Mouse (Mus musculus) MEL (cell line): ENCODE results near the gene Hecw2. TPM values are rescaled to one million over a fixed set of nuclear protein-coding genes. Genes with fewer than 3 reads are reported as not detected.

ENCODE experiments used
- DNase-seq: peaks from one replicate; pipeline ENCODE4 v3.0.0; 2011; ENCODE audit warnings: low read depth, low spot score
- H3K27ac ChIP-seq: 2 replicates; pipeline ENCODE4 v1.5.1; 2012; ENCODE audit warnings: low read depth, mild to moderate bottlenecking, control low read depth, low read length, moderate library complexity; ENCODE audit not compliant: control insufficient read depth
- H3K27me3 ChIP-seq, 2 experiments: fragments of 150-350 bp in 1 of 2; sonication (generic) in 1 of 2; 2 replicates each; pipeline ENCODE4 v1.6.1; 2012; ENCODE audit warnings: low read length in 2 of 2, mild to moderate bottlenecking in 2 of 2, improper control_type of control experiment in 1 of 2, moderate library complexity in 1 of 2; ENCODE audit not compliant: insufficient read depth in 2 of 2, control insufficient read depth in 1 of 2
- H3K36me3 ChIP-seq, 2 experiments: 2 replicates each; pipeline ENCODE4 v1.6.1; 2012 to 2014; ENCODE audit warnings: low read length in 2 of 2, improper control_type of control experiment in 1 of 2, inconsistent platforms in 1 of 2, mild to moderate bottlenecking in 1 of 2; ENCODE audit not compliant: insufficient read depth in 2 of 2, control insufficient read depth in 1 of 2
- H3K4me1 ChIP-seq, 2 experiments: fragments of 150-350 bp in 1 of 2; sonication (generic) in 1 of 2; 2 replicates each; pipeline ENCODE4 v1.6.1; 2012; ENCODE audit warnings: low read length in 2 of 2, improper control_type of control experiment in 1 of 2, mild to moderate bottlenecking in 1 of 2; ENCODE audit not compliant: insufficient read depth in 2 of 2, control insufficient read depth in 1 of 2
- H3K4me3 ChIP-seq, 2 experiments: fragments of 150-350 bp in 1 of 2; sonication (generic) in 1 of 2; 2 replicates each; pipeline ENCODE4 v1.5.1; 2012; ENCODE audit warnings: low read depth in 2 of 2, low read length in 2 of 2, mild to moderate bottlenecking in 2 of 2, moderate library complexity in 2 of 2, control low read depth in 1 of 2, improper control_type of control experiment in 1 of 2; ENCODE audit not compliant: control insufficient read depth in 1 of 2, insufficient read depth in 1 of 2
- H3K79me2 ChIP-seq: 2 replicates; pipeline ENCODE4 v1.6.1; 2012; ENCODE audit warnings: mild to moderate bottlenecking, low read length, moderate library complexity; ENCODE audit not compliant: control insufficient read depth, poor library complexity, insufficient read depth
- H3K9ac ChIP-seq: 2 replicates; pipeline ENCODE4 v1.6.1; 2012; ENCODE audit warnings: low read depth, mild to moderate bottlenecking, control low read depth, low read length, moderate library complexity; ENCODE audit not compliant: control insufficient read depth, poor library complexity, severe bottlenecking
- H3K9me3 ChIP-seq: fragments of 150-350 bp; sonication (generic); replicated peaks from 2 replicates; pipeline ENCODE4 v1.6.1; 2012; ENCODE audit warnings: mild to moderate bottlenecking, low read length, improper control_type of control experiment, moderate library complexity; ENCODE audit not compliant: insufficient read depth
- BHLHE40 ChIP-seq: IDR thresholded peaks from 2 replicates; pipeline ENCODE4 v1.6.1; 2012; ENCODE audit warnings: low read depth, mild to moderate bottlenecking, inconsistent platforms, low read length, improper control_type of control experiment, borderline replicate concordance
- CHD2 ChIP-seq: IDR thresholded peaks from 2 replicates; pipeline ENCODE4 v1.6.1; 2011; ENCODE audit warnings: low read length, improper control_type of control experiment
- ELF1 ChIP-seq: IDR thresholded peaks from 2 replicates; pipeline ENCODE4 v1.6.1; 2014; ENCODE audit warnings: low read depth, mild to moderate bottlenecking, inconsistent platforms, low read length, improper control_type of control experiment, moderate library complexity
- EP300 ChIP-seq, 2 experiments: IDR thresholded peaks; 2 replicates each; pipeline ENCODE4 v1.6.1; 2011; ENCODE audit warnings: improper control_type of control experiment in 2 of 2, low read length in 2 of 2, low read depth in 1 of 2, mild to moderate bottlenecking in 1 of 2
- ETS1 ChIP-seq: IDR thresholded peaks from 2 replicates; pipeline ENCODE4 v1.6.1; 2012; ENCODE audit warnings: low read depth, mild to moderate bottlenecking, inconsistent platforms, low read length, improper control_type of control experiment, moderate library complexity
- GATA1 ChIP-seq: IDR thresholded peaks from 2 replicates; pipeline ENCODE4 v1.6.1; 2011; ENCODE audit warnings: low read depth, low read length, improper control_type of control experiment
- HCFC1 ChIP-seq: IDR thresholded peaks from 2 replicates; pipeline ENCODE4 v1.6.1; 2012; ENCODE audit warnings: low read depth, mild to moderate bottlenecking, inconsistent platforms, low read length, improper control_type of control experiment, moderate library complexity
- KAT2A ChIP-seq: conservative IDR thresholded peaks from 2 replicates; pipeline ENCODE4 v1.6.1; 2012; ENCODE audit warnings: low read depth, low read length, improper control_type of control experiment, inconsistent platforms
- MAFK ChIP-seq: IDR thresholded peaks from 2 replicates; pipeline ENCODE4 v1.6.1; 2011; ENCODE audit warnings: low read depth, mild to moderate bottlenecking, low read length, improper control_type of control experiment, borderline replicate concordance
- MAZ ChIP-seq: IDR thresholded peaks from 2 replicates; pipeline ENCODE4 v1.6.1; 2012; ENCODE audit warnings: low read depth, mild to moderate bottlenecking, inconsistent platforms, low read length, improper control_type of control experiment
- MEF2A ChIP-seq: IDR thresholded peaks from 2 replicates; pipeline ENCODE4 v1.6.1; 2014; ENCODE audit warnings: low read depth, mild to moderate bottlenecking, inconsistent platforms, low read length, improper control_type of control experiment; ENCODE audit not compliant: poor library complexity, insufficient replicate concordance, severe bottlenecking; ENCODE audit errors: extremely low read depth
- MXI1 ChIP-seq: IDR thresholded peaks from 2 replicates; pipeline ENCODE4 v1.6.1; 2011; ENCODE audit warnings: mild to moderate bottlenecking, low read depth, low read length, improper control_type of control experiment
- MYB ChIP-seq: IDR thresholded peaks from 2 replicates; pipeline ENCODE4 v1.6.1; 2011; ENCODE audit warnings: mild to moderate bottlenecking, low read depth, low read length, improper control_type of control experiment
- MYC ChIP-seq: IDR thresholded peaks from 2 replicates; pipeline ENCODE4 v1.6.1; 2011; ENCODE audit warnings: low read depth, mild to moderate bottlenecking, low read length, improper control_type of control experiment, moderate library complexity
- POLR2AphosphoS2 ChIP-seq: IDR thresholded peaks from 2 replicates; pipeline ENCODE4 v1.6.1; 2011; ENCODE audit warnings: low read length, improper control_type of control experiment
- POLR2AphosphoS5 ChIP-seq: IDR thresholded peaks from 2 replicates; pipeline ENCODE4 v1.6.1; 2012; ENCODE audit warnings: low read depth, borderline replicate concordance, mild to moderate bottlenecking, inconsistent platforms, low read length, moderate library complexity, mixed read lengths
- RCOR1 ChIP-seq: IDR thresholded peaks from 2 replicates; pipeline ENCODE4 v1.6.1; 2012; ENCODE audit warnings: low read depth, mild to moderate bottlenecking, inconsistent platforms, low read length, improper control_type of control experiment
- SIN3A ChIP-seq: IDR thresholded peaks from 2 replicates; pipeline ENCODE4 v1.6.1; 2012; ENCODE audit warnings: low read length, improper control_type of control experiment, inconsistent platforms
- SMC3 ChIP-seq: IDR thresholded peaks from 2 replicates; pipeline ENCODE4 v1.6.1; 2011; ENCODE audit warnings: low read depth, low read length, improper control_type of control experiment
- TBP ChIP-seq: IDR thresholded peaks from 2 replicates; pipeline ENCODE4 v1.8.0; 2011; ENCODE audit warnings: low read depth, low read length, improper control_type of control experiment
- TCF12 ChIP-seq: IDR thresholded peaks from 2 replicates; pipeline ENCODE4 v1.6.1; 2014; ENCODE audit warnings: low read depth, mild to moderate bottlenecking, inconsistent platforms, low read length, improper control_type of control experiment, moderate library complexity
- UBTF ChIP-seq: IDR thresholded peaks from 2 replicates; pipeline ENCODE4 v1.6.1; 2012; ENCODE audit warnings: low read depth, mild to moderate bottlenecking, inconsistent platforms, low read length, improper control_type of control experiment, moderate library complexity, borderline replicate concordance; ENCODE audit not compliant: insufficient read depth
- USF2 ChIP-seq, 2 experiments: IDR thresholded peaks; 2 replicates each; pipeline ENCODE4 v1.6.1; 2011 to 2012; ENCODE audit warnings: improper control_type of control experiment in 2 of 2, low read length in 2 of 2, borderline replicate concordance in 1 of 2, inconsistent platforms in 1 of 2, low read depth in 1 of 2, mild to moderate bottlenecking in 1 of 2; ENCODE audit not compliant: insufficient read depth in 1 of 2
- ZC3H11A ChIP-seq: IDR thresholded peaks from 2 replicates; pipeline ENCODE4 v1.6.1; 2012; ENCODE audit warnings: low read depth, mild to moderate bottlenecking, inconsistent platforms, low read length, improper control_type of control experiment
- ZKSCAN1 ChIP-seq: IDR thresholded peaks from 2 replicates; pipeline ENCODE4 v1.6.1; 2012; ENCODE audit warnings: low read depth, mild to moderate bottlenecking, inconsistent platforms, low read length, improper control_type of control experiment, moderate library complexity
- ZNF384 ChIP-seq: IDR thresholded peaks from 2 replicates; pipeline ENCODE4 v1.6.1; 2012; ENCODE audit warnings: low read depth, mild to moderate bottlenecking, inconsistent platforms, low read length, improper control_type of control experiment
- polyA plus RNA-seq, 2 experiments: library from polyadenylated mRNA; stranded (reverse) in 1 of 2; unstranded in 1 of 2; fragments of >175 nt in 1 of 2; fragments of >200 nt in 1 of 2; gene quantifications; 2 replicates each; pipeline versions ENCODE4 v1.2.1 to v1.2.4; 2012; ENCODE audit warnings: low replicate concordance in 2 of 2, low read depth in 1 of 2; ENCODE audit not compliant: insufficient read length in 2 of 2, insufficient read depth in 1 of 2, missing spikeins in 1 of 2
- total RNA-seq: library from RNA; depleted of rRNA; stranded (reverse); fragments of 300-350 nt; gene quantifications from 2 replicates; pipeline ENCODE4 v1.2.3, GENCODE M21; 2012

The Hecw2 gene
- total and polyA plus RNA-seq, 3 experiments: not detected

DNA sequence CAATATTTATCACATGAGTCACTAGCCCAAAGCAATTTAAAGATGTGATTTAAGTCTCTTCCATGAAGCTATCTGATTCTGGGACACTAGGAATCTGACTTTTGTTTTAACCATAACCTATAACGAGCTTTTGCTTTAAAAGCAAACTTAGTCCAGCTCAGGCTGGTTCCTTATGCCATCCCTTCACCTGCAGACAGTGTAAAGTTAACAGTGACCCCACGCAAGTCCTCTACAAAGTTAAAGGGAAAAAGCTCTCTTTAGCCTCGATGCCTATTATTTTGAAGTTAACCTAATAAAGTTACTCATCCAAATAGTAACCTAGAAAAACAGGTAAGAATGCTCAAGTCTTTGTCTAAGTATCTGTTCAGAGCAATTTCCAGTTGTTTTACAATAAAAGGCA, 420.4 kb downstream of the Hecw2 start:
- H3K4me3 ChIP-seq: no peak overlapping the region; a peak in 1 of 4 replicates
- no peaks in the 10 kb centered on the region for H3K9me3 ChIP-seq
- no peak overlapping the region for H3K9ac ChIP-seq
- DNase-seq: no peak
- H3K27ac ChIP-seq: peak overlapping the region; percentile 49; the same call in 1 of the 2 replicates
- H3K36me3 ChIP-seq: peaks cover 6 to 36% of the 10 kb centered on the region in 2 experiments; a peak in 2 of 4 replicates
- no peak for TF ChIP-seq POLR2AphosphoS2
- no peak for TF ChIP-seq ZC3H11A
- no peak for TF ChIP-seq POLR2AphosphoS5
- TF ChIP-seq MEF2A: no peak
- TF ChIP-seq EP300 (IDR thresholded peaks at IDR 0.05; ENCODE audit: low read depth in 1 of 2, low read length in 2 of 2): no peak
- TF ChIP-seq KAT2A: no peak
- TF ChIP-seq ELF1: no peak
- TF ChIP-seq RCOR1: no peak
- TF ChIP-seq MAZ: no peak
- no peak for TF ChIP-seq TBP
- TF ChIP-seq SMC3: no peak
- TF ChIP-seq ZNF384: no peak
- no peak for TF ChIP-seq GATA1
- no peak for TF ChIP-seq ZKSCAN1
- peaks cover 2% of the 10 kb centered on the region; the same call in 1 of the 2 replicates for H3K79me2 ChIP-seq
- no peaks in the 10 kb centered on the region for H3K27me3 ChIP-seq
- H3K4me1 ChIP-seq: peaks cover 13 to 19% of the 10 kb centered on the region in 2 experiments

DNA sequence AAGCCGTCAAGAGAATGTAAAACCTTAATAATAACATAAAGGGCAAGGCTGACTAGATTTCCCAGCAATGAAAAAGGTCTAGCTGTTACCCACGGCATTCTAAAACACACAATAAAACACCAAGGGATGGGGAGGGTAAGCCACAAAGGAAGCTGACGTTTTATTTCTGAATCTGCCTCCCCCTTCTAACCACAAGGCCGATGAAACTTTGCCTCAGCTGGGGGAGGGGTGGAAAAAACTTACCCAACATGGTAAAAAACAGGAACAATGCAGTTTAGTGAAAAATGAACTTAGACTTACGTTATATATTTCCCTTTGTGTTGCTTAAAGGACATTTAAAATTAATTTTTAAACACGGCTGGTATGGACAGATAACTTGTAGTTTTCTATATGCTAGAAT, 421.0 kb downstream of the Hecw2 start:
- H3K27me3 ChIP-seq: no peaks in the 10 kb centered on the region
- H3K9ac ChIP-seq: peak overlapping the region; percentile 41
- peaks cover 2% of the 10 kb centered on the region; the same call in 1 of the 2 replicates for H3K79me2 ChIP-seq
- peak; percentile 93 for DNase-seq
- TF ChIP-seq HCFC1: no peak
- TF ChIP-seq ETS1: peak; percentile 85
- TF ChIP-seq USF2 (IDR thresholded peaks at IDR 0.05; ENCODE audit: borderline replicate concordance in 1 of 2, insufficient read depth in 1 of 2, low read depth in 1 of 2, low read length in 2 of 2): no peak
- no peak for TF ChIP-seq UBTF
- TF ChIP-seq CHD2: peak; percentile 85
- peak; percentile 61; the same call in 1 of the 2 replicates for TF ChIP-seq TCF12
- no peak for TF ChIP-seq ZNF384
- TF ChIP-seq MAZ: 0 out of 2 replicates have a peak, but pooled peaks have one; percentile 56
- no peak for TF ChIP-seq MEF2A
- TF ChIP-seq POLR2AphosphoS5: no peak
- TF ChIP-seq MYB: no peak
- TF ChIP-seq MYC: peak; percentile 61; the same call in 1 of the 2 replicates
- no peak for TF ChIP-seq TBP
- peak; percentile 84 to 85 for TF ChIP-seq EP300 (IDR thresholded peaks at IDR 0.05; ENCODE audit: low read depth in 1 of 2, low read length in 2 of 2)
- TF ChIP-seq MAFK: peak; percentile 43; the same call in 1 of the 2 replicates
- TF ChIP-seq GATA1: peak; percentile 27; the same call in 1 of the 2 replicates
- TF ChIP-seq BHLHE40: no peak; the same call in 1 of the 2 replicates
- TF ChIP-seq SIN3A: peak; percentile 80
- TF ChIP-seq RCOR1: peak; percentile 81; the same call in 1 of the 2 replicates
- 0 out of 2 replicates have a peak, but pooled peaks have one; percentile 47 for TF ChIP-seq MXI1
- H3K4me3 ChIP-seq: peak overlapping the region; percentile 33 to 52
- H3K9me3 ChIP-seq: no peaks in the 10 kb centered on the region
- H3K36me3 ChIP-seq: peaks cover 6 to 34% of the 10 kb centered on the region in 2 experiments; a peak in 2 of 4 replicates
- H3K27ac ChIP-seq: peak overlapping the region; percentile 62
- H3K4me1 ChIP-seq: peaks cover 13 to 19% of the 10 kb centered on the region in 2 experiments
